In genomic region chr15:32003489-32003888, GRCm38 (mm10) we compare ENCODE assay signal across 16 mouse cellular contexts.
A peak's percentile ranks its signal among the peaks of the same experiment; 100 is the strongest.
DNase-seq lines count a peak whose midpoint lies in the region; ATAC-seq and TF ChIP-seq lines count a peak whose summit lies in the region.
"Had no signal": no experiment of that assay in that cellular context is flagged by ENCODE, and none has a peak within 500 bp of the region (broad histone marks: within the 10 kb centered on the region; RNA-seq: fewer than 3 reads in every experiment).

No protein-coding gene starts in this region.

- ATAC-seq in neural tube, embryonic 12.5 days (ENCODE audit: low FRiP score, low read depth), result 0 out of 2 replicates have a peak, but pooled peaks have one; percentile 37
- ATAC-seq in forebrain, embryonic 16.5 days, result peak; percentile 22
- peak; percentile 76; the same call in 1 of the 2 replicates for ATAC-seq in limb, embryonic 14.5 days (ENCODE audit: low FRiP score, low read depth)
- ATAC-seq: intestine, postnatal 0 days had no signal

- no peak overlapping the region for H3K9ac ChIP-seq in neural tube, embryonic 12.5 days
- H3K9ac ChIP-seq in forebrain, embryonic 16.5 days (replicated peaks; ENCODE audit: low read depth, low read length), result no peak overlapping the region
- H3K9ac ChIP-seq in limb, embryonic 14.5 days (ENCODE audit: low read depth, low read length, severe bottlenecking), result no peak overlapping the region
- H3K9ac ChIP-seq: embryonic facial prominence, embryonic 12.5 days; hindbrain, embryonic 15.5 days; liver, embryonic 14.5 days; lung, embryonic 15.5 days; neural tube, embryonic 13.5 days had no signal

- peaks cover 13% of the 10 kb centered on the region for H3K4me1 ChIP-seq in neural tube, embryonic 12.5 days
- H3K4me1 ChIP-seq in forebrain, embryonic 16.5 days (replicated peaks; ENCODE audit: control insufficient read depth, insufficient read depth, low read length), result peaks cover 24% of the 10 kb centered on the region
- H3K4me1 ChIP-seq in limb, embryonic 14.5 days (ENCODE audit: control insufficient read depth, insufficient read depth, low read length), result peaks cover 10% of the 10 kb centered on the region
- H3K4me1 ChIP-seq: heart, embryonic 10.5 days had no signal

- H3K4me3 ChIP-seq in neural tube, embryonic 12.5 days, result no peak overlapping the region
- no peak overlapping the region for H3K4me3 ChIP-seq in forebrain, embryonic 16.5 days (replicated peaks; ENCODE audit: low read length)
- H3K4me3 ChIP-seq in limb, embryonic 14.5 days (replicated peaks; ENCODE audit: low read length), result no peak overlapping the region
- no peak overlapping the region for H3K4me3 ChIP-seq in myocyte
- H3K4me3 ChIP-seq: embryonic facial prominence, embryonic 12.5 days; heart, embryonic 10.5 days; hindbrain, embryonic 15.5 days; lung, embryonic 15.5 days; neural tube, embryonic 13.5 days had no signal

- H3K79me2 ChIP-seq in myocyte (ENCODE audit: control insufficient read depth, insufficient read depth), result no peaks in the 10 kb centered on the region

- TF ChIP-seq POLR2A in limb, embryonic 14.5 days (IDR thresholded peaks at IDR 0.05; ENCODE audit: borderline replicate concordance, extremely low read depth, insufficient read depth, insufficient read length), result no peak
- TF ChIP-seq POLR2A in myocyte (IDR thresholded peaks at IDR 0.05; ENCODE audit: insufficient read length, low read depth), result no peak

- no peaks in the 10 kb centered on the region for H3K27me3 ChIP-seq in neural tube, embryonic 12.5 days (replicated peaks)
- H3K27me3 ChIP-seq in forebrain, embryonic 16.5 days (replicated peaks; ENCODE audit: control insufficient read depth, insufficient read depth, low read length), result no peaks in the 10 kb centered on the region
- H3K27me3 ChIP-seq in limb, embryonic 14.5 days (ENCODE audit: control insufficient read depth, insufficient read depth, low read length), result peaks cover 8% of the 10 kb centered on the region; the same call in 1 of the 2 replicates
- H3K27me3 ChIP-seq in myocyte (ENCODE audit: control insufficient read depth, insufficient read depth, insufficient read length), result no peaks in the 10 kb centered on the region
- H3K27me3 ChIP-seq: embryonic facial prominence, embryonic 12.5 days; hindbrain, embryonic 15.5 days; lung, embryonic 15.5 days; neural tube, embryonic 13.5 days had no signal

- H3K9me3 ChIP-seq in neural tube, embryonic 12.5 days, result no peaks in the 10 kb centered on the region
- no peaks in the 10 kb centered on the region for H3K9me3 ChIP-seq in forebrain, embryonic 16.5 days (ENCODE audit: control insufficient read depth, low read length)
- no peaks in the 10 kb centered on the region for H3K9me3 ChIP-seq in limb, embryonic 14.5 days (ENCODE audit: control insufficient read depth, low read length)
- H3K9me3 ChIP-seq: embryonic facial prominence, embryonic 12.5 days; heart, embryonic 10.5 days; hindbrain, embryonic 15.5 days; lung, embryonic 15.5 days; neural tube, embryonic 13.5 days had no signal

- 9% methylated on average over 5 of the region's 6 CpGs for WGBS in neural tube, embryonic 12.5 days
- WGBS in forebrain, embryonic 16.5 days, result 2% methylated on average over 5 of the region's 6 CpGs
- 3% methylated on average over 4 of the region's 6 CpGs for WGBS in limb, embryonic 14.5 days

- no peak overlapping the region for H3K27ac ChIP-seq in neural tube, embryonic 12.5 days
- peak overlapping the region; percentile 61 for H3K27ac ChIP-seq in forebrain, embryonic 16.5 days (ENCODE audit: low read length)
- no peak overlapping the region for H3K27ac ChIP-seq in limb, embryonic 14.5 days (replicated peaks; ENCODE audit: low read depth, low read length)
- H3K27ac ChIP-seq: embryonic facial prominence, embryonic 12.5 days; heart, embryonic 10.5 days; hindbrain, embryonic 15.5 days; liver, embryonic 14.5 days; lung, embryonic 15.5 days; macrophage; neural tube, embryonic 13.5 days had no signal

- H3K4me2 ChIP-seq in neural tube, embryonic 12.5 days (replicated peaks), result no peak overlapping the region
- H3K4me2 ChIP-seq in forebrain, embryonic 16.5 days (ENCODE audit: low read length), result peak overlapping the region; percentile 29; the same call in 1 of the 2 replicates
- no peak overlapping the region; the same call in 1 of the 2 replicates for H3K4me2 ChIP-seq in limb, embryonic 14.5 days (replicated peaks; ENCODE audit: low read depth, low read length, severe bottlenecking)
- H3K4me2 ChIP-seq in myocyte (ENCODE audit: low read depth), result peak overlapping the region; percentile 47
- H3K4me2 ChIP-seq: embryonic facial prominence, embryonic 12.5 days; hindbrain, embryonic 15.5 days; lung, embryonic 15.5 days; neural tube, embryonic 13.5 days had no signal

- no peaks in the 10 kb centered on the region for H3K36me3 ChIP-seq in neural tube, embryonic 12.5 days
- no peaks in the 10 kb centered on the region for H3K36me3 ChIP-seq in forebrain, embryonic 16.5 days (ENCODE audit: control insufficient read depth, insufficient read depth)
- H3K36me3 ChIP-seq in limb, embryonic 14.5 days (ENCODE audit: control insufficient read depth, insufficient read depth, low read length), result no peaks in the 10 kb centered on the region
- H3K36me3 ChIP-seq in myocyte (ENCODE audit: control insufficient read depth, insufficient read depth), result no peaks in the 10 kb centered on the region
- H3K36me3 ChIP-seq: embryonic facial prominence, embryonic 12.5 days; heart, embryonic 10.5 days; hindbrain, embryonic 15.5 days; lung, embryonic 15.5 days; neural tube, embryonic 13.5 days had no signal

- DNase-seq in neural tube, embryonic 10.5 days (ENCODE audit: extremely low spot score, low spot score), result no peak
- DNase-seq in limb, embryonic 14.5 days (ENCODE audit: low spot score), result peak; percentile 36
- DNase-seq in left cerebral cortex, adult 8-10 months (ENCODE audit: low spot score in 2 of 2), result no peak
- no peak for DNase-seq in kidney, postnatal 4 days
- DNase-seq in MN1 (ENCODE audit: low spot score), result no peak

- H3ac ChIP-seq in myocyte (ENCODE audit: control insufficient read depth, insufficient read length), result no peak overlapping the region

TF ChIP-seq in myocyte, 11 proteins besides CTCF, POLR2A, EP300 and RAD21:
- TF ChIP-seq E2F4 (IDR thresholded peaks at IDR 0.05; ENCODE audit: insufficient read depth) (no peak), SRF (IDR thresholded peaks at IDR 0.05; ENCODE audit: control insufficient read depth, insufficient read length, low read depth) (no peak), TCF12 (IDR thresholded peaks at IDR 0.05; ENCODE audit: insufficient read depth, poor library complexity, severe bottlenecking) (no peak), USF1 (IDR thresholded peaks at IDR 0.05; ENCODE audit: low read depth) (no peak), REST (IDR thresholded peaks at IDR 0.05; ENCODE audit: insufficient read depth, insufficient read length) (no peak), MAX (IDR thresholded peaks at IDR 0.05; ENCODE audit: low read depth) (no peak), POLR2AphosphoS2 (IDR thresholded peaks at IDR 0.05; ENCODE audit: insufficient read length, low read depth) (no peak), MYOD1 (IDR thresholded peaks at IDR 0.05; ENCODE audit: control insufficient read depth in 1 of 3, insufficient read length in 2 of 3, low read depth in 2 of 3) (no peak), CEBPB (IDR thresholded peaks at IDR 0.05; ENCODE audit: insufficient read depth, poor library complexity, severe bottlenecking) (no peak), TCF3 (IDR thresholded peaks at IDR 0.05; ENCODE audit: insufficient read length, low read depth) (no peak), MYOG (IDR thresholded peaks at IDR 0.05; ENCODE audit: control insufficient read depth in 1 of 3, insufficient read depth in 1 of 3, insufficient read length in 2 of 3, low read depth in 2 of 3) (no peak)

Comparison
In these comparisons a context has a peak if more than half of its experiments do, and no peak if none do; other contexts are left out.
1. ATAC-seq: peak in every context shown above with its lines; median percentile 76 in limb, embryonic 14.5 days; 37 in neural tube, embryonic 12.5 days; 22 in forebrain, embryonic 16.5 days.
2. H3K4me2 ChIP-seq: peak in forebrain, embryonic 16.5 days (single experiment) and myocyte (single experiment); none in neural tube, embryonic 12.5 days (single experiment) and limb, embryonic 14.5 days (single experiment).